Mouse (Mus musculus) megakaryocyte progenitor cell, adult 5-6 weeks (primary cell): Measurements from ENCODE around the gene 1700017N19Rik. TPM values are rescaled to one million over a fixed set of nuclear protein-coding genes. Genes with fewer than 3 reads are reported as not detected.
"Not testable (repeated sequence)": the region's sequence is repeated elsewhere in the genome, so short reads cannot be mapped to it uniquely, and the experiment has no call there.

Source experiments
- ATAC-seq: replicated peaks from 2 replicates; pipeline ENCODE4 v1.8.0; 2016; ENCODE audit warnings: mild to moderate bottlenecking, moderate TSS enrichment, inconsistent platforms; ENCODE audit not compliant: poor library complexity
- total RNA-seq, 2 experiments: library from RNA; stranded (forward) in 1 of 2; stranded (reverse) in 1 of 2; fragments of 157-497, 149-512 nt in 1 of 2; fragments of 200-1000 nt in 1 of 2; gene quantifications; 2 replicates each; pipeline versions ENCODE4 v1.2.3 to v1.2.4; 2015 to 2017

1700017N19Rik gene
- total RNA-seq (2015): not detected in 2 replicates
- total RNA-seq (2017): not detected in 2 replicates

DNA sequence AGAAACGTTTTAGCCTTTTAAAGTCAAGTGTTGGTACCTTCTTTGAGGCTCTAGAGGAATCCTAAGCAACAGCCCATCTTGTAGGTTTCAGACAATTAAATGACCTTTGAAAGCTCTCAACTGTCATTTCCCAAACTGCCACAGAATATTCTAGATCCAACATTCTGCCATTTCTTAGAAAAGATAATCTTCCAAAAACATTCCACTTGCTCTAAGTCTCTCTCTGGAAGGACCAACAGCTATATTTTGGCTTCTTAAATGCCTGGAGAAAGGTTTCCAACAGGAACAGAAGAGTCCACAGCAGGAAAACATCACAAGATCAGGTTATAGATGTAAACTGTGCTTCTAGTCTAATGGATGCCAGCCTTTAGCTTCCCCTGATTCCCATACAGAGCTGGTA is at the start of gene 1700017N19Rik, which contains the start of gene 4930430F08Rik:
1700017N19Rik (plus strand) TSS at position 162 of the 400 bp plus-strand sequence.
4930430F08Rik (minus strand) TSS at position 101 of the 400 bp plus-strand sequence.
- no peak for ATAC-seq

GRCm38 (mm10) chr10:100556566-100557175 is 33.6 kb upstream of the 1700017N19Rik start:
- ATAC-seq: no peak

- ATAC-seq: not testable (repeated sequence)
Observed at GRCm38 (mm10) chr10:100560194-100560883, 29.9 kb upstream of the 1700017N19Rik start.

GRCm38 (mm10) chr10:100564112-100564511 is 26.2 kb upstream of the 1700017N19Rik start:
- no peak for ATAC-seq

GRCm38 (mm10) chr10:100571707-100572106 is 18.6 kb upstream of the 1700017N19Rik start:
- peak; percentile 65 for ATAC-seq

GRCm38 (mm10) chr10:100574505-100575149 is 15.7 kb upstream of the 1700017N19Rik start:
- ATAC-seq: peak; percentile 90

DNA sequence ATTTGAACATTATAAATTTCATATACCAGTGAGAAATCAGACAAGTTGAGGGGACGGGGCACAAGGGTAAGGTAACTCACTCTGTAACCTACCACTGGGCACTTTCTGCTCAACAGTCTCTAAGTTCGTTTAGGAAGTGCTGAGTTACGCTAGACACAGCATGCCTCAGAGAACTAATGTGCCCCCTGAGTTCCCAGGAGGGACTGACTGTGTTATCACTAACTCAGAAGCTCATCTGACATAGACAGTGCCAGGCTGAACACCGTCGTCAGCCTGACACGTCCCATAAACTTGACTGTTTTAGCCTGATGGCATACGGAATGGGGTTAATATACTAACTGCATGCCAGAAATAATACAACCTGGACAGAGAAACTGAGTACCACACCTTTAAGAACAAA is 15.0 kb upstream of the 1700017N19Rik start:
- ATAC-seq: no peak

DNA sequence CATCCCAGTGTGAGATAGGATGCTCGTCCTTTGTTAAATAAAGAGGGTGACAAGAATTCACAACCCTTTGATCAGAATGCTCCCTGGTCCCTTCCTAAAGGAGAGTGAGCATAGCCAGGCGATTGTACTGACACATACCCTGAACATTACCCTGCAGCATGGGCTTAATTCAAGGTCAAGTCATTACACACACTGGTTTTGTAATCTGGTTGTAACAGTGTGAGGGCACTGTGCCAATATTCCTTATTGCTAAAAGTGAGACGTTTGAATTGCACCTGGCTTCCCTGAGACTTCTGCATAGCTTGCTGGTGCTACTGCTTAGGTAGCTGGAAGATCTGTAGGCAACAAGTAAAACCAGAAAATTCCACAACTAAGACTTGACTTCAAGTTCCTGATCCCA is 6.1 kb upstream of the 1700017N19Rik start:
- ATAC-seq: no peak

DNA sequence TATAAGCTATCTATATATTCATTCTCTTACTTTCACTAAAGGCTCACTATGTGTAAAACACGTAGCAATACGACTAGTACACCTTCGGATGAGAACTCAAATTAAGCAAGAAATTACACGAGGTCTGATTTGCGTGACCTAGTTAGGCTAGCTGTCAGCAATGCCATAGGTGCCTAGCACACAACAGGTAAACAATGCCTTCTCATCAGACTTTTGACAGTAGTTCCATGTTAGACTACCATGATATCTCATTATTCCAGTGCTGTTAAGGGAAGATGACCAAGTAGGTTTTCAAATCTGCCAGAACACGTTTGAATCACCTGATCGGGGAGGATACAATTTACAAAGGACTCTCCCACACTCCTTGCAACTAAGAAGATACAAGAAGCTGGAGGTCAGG is 1.8 kb upstream of the 1700017N19Rik start:
- no peak; the same call in 1 of the 2 replicates for ATAC-seq

GRCm38 (mm10) chr10:100588932-100589388 is 1.3 kb upstream of the 1700017N19Rik start:
- ATAC-seq: peak; percentile 99

- no peak for ATAC-seq
Observed at GRCm38 (mm10) chr10:100598339-100598738, 8.1 kb downstream of the 1700017N19Rik start.

DNA sequence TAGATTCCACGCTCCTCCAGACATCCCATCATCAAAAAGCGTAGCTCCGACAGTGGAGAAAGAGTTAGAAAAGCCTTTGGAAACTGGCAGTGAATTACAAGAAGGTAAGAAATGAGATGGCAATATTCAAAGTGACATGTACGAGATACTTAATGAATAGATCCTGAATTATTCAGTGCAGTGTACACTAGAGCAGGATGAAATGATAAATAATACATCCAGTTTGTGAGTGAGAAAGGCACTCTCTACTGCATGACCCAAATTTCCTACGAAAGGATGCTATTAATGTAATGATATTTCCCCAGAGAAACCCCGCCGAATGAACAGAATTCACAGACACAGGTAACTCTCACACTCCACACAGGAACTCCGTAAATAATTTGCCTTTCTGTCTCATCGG is 13.2 kb downstream of the 1700017N19Rik start:
- ATAC-seq: no peak

- no peak; the same call in 1 of the 2 replicates for ATAC-seq
Observed at GRCm38 (mm10) chr10:100604254-100604653, 14.0 kb downstream of the 1700017N19Rik start.

DNA sequence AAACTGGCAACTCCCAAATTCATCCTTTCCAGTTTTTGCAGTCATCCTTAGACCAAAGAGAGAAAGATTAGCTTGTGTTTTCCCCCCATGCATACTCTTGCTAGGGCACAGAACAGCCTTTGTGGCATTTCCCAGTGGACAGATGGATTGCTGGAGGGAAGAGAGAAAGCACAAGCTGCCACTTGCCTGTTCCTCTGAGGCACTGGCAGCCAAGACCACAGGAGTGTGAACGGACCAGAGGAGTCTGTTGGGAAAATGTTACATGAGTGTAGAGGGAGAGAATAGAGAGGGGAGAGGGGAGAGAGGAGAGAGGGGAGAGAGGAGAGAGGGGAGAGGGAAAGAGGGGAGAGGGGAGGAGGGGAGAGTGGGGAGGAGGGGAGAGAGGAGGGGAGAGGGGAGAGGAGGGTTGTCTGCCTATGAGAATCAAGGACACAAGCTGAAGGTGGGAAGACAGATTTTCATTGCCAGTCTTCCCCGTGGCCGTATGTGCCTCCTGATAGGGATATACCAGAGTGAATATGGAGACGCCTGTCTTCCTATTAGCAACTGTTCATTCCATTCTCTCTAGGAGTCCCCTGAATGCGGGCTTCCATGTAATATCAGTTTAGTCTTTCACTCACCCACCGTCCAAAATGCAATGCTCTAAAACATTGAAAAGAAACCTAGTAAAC is 27.1 kb downstream of the 1700017N19Rik start:
- ATAC-seq: no peak

GRCm38 (mm10) chr10:100619474-100619873 is 29.2 kb downstream of the 1700017N19Rik start:
- no peak for ATAC-seq

DNA sequence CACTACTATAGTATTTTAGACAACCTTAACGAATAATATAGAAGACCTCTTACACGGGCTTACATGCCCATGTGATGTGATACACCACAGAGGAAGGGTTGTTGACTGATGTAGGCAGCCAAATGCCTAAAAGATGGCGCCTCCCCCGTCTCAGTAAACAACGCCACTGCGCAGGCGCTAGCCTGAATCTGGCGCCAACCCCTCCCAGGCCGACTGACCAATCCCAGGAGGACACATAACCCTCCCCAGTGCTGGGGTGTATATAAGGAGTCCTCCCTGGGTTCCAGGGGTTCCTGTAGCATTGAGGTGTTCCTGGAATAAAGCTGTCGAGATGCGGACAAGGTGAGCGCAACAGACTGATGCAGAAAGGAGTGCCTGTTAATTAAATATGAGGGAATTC is 29.8 kb downstream of the 1700017N19Rik start:
- no peak for ATAC-seq

GRCm38 (mm10) chr10:100622494-100622893 is 32.2 kb downstream of the 1700017N19Rik start:
- no peak for ATAC-seq

DNA sequence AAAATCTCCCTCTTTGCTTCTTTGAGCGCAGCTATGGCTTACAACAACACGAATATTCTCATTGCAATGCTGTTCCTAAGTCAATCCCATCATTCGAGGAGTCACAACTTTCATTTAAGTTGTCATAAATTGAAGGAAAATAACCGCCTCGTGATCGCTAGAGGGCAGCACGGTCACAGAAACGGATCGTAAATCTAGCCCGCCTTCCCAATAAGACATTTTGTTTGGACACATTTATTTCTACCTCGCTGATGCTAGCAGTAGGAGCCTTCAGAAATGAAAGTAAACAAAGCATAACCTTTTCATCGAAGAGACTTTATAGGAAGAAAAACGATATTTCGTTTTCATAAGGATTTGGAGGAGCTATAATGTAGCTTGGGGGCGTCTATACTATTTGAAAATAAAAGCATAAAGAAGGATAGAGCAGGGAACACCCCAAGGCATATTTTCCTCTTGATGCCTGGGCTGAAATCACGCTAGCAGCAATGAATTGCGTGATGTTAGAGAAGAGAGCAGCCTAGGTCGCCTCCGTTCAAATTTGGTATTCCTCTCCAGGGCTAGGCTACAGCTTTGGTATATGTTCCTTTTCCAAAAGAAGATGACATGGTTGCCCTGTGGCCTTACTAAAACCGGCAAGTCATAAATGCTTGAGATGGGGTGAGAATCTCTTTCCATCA is 39.6 kb downstream of the 1700017N19Rik start:
- ATAC-seq: peak; percentile 97

DNA sequence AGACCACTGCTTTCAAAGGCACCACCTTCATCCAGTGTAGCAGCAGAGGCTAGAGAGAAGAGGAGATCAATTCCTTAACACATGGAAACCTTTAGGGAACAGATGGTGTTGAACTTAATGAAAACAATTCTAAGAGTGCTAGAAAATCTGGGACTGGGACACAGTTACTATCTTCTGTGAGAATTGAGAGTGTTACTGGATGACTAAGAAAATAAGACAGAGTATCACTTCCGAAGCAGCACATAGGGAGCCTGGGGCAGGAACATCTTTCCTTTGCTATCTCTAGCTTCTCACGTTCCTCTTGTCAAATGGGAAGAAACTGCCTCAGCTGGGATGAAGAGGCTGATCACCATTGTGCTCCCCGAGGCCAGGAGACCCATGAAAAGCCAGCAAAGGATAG is 52.6 kb downstream of the 1700017N19Rik start:
- no peak for ATAC-seq

DNA sequence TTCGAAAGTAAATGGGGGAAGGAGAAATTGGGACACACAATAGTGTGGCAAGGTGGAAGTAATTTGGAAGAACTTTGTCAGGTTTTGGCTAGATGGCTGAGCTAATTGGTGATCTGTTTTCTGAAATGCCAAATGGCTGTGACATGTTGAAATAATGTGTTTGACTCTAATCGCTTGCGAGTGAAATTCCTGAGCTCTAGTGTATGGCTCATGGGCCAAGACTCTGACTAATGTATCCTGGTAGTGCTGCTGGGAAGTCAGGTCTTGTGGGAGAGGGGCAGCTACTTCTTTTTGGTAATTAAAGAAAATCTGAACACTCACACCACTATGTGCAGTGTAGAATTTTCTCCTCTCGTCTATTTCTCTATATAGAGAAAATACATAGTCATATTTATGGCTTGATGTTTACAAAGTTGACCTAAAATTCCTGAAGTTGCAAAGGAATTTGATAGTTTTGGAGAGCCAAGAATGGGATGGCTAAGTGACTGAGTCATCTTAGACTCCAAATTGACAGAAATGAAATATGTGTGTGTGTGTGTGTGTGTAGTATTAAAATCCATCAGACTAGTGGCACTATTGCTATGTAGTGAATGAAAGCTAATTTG is 55.1 kb downstream of the 1700017N19Rik start:
- no peak for ATAC-seq
